Mouse (Mus musculus): ENCODE measurements around the gene Mpped2.

Gene Mpped2

DNA sequence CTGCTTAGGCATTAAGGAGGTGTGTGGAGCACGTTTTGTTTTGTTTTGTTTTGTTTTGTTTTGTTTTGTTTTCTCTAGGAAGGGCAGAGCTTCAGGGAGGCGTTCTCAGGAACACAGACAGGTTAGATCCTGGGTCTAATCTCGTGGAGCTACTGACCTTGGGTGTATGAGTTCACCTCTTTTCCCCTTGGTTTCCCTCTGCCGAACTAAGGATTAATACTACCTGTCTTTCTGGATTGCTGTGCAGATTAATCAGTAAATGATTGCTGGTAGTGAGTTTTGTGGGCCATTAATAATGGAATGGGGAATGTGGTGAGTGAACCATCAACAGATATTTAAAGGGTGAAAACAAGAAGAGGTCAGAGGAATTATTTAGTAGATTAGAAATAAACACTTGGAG, 53.8 kb downstream of the Mpped2 start:
- no peak for DNase-seq (ENCODE audit: low spot score)

DNA sequence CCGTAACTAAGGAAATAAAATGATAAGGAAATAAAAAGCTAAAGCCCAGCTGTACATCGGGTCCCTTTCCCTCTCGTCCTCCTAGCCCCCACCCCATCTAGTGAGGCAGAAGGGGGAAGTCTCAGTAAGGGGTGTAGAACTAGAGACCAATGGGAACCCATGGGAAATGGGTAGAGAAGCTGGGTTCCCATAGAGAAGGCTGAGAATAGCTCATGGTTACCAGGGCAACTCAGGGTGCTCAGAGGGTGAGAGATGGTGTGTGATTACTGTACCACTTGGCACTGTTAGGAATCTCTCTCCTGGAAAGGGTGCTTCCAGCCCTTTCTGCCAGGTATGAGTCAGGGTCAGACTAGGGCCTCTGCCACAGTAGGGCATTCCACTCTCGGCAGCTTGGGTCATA, 54.3 kb downstream of the Mpped2 start:
- no peak for DNase-seq (ENCODE audit: low spot score)

DNA sequence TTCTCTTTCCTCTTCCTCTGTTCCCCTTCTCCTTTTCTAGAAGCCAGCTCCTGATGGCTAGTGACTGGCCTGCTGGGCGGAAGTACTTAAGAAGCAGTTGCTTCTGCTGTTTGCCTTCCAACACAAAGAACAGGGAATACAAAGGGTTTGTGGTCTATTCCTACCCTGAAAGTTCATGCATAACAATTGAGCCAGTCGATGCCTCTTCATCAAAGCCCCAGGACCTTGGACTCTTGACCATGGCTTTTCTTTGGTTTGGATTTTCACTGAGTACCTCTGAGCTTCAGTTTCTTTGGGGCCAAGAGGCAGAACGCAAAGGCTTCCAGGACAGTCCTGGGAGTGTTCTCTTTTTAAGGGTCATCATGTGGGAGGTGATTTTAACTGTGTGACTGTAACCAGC, 57.8 kb downstream of the Mpped2 start:
- peak; percentile 32 for DNase-seq (ENCODE audit: low spot score)

DNA sequence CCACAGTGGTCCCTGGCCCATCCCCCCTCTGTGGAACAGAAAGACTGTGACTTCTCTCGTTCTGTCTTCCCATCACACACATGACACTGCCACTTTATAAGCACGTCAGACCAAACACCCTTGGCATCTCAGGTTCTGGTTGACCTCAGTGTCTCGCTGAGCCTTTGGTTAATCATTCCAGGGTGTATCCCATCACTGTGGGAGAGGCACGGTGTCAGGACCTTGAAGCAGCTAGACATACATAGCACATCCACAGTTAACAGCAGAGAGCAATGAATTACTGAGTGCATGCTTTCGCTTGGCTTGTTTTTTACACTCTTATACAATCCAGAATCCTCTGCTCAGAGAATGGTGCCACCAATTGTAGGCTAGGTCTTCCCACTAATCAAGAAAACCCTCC, 60.6 kb downstream of the Mpped2 start:
- DNase-seq (ENCODE audit: low spot score), result no peak

DNA sequence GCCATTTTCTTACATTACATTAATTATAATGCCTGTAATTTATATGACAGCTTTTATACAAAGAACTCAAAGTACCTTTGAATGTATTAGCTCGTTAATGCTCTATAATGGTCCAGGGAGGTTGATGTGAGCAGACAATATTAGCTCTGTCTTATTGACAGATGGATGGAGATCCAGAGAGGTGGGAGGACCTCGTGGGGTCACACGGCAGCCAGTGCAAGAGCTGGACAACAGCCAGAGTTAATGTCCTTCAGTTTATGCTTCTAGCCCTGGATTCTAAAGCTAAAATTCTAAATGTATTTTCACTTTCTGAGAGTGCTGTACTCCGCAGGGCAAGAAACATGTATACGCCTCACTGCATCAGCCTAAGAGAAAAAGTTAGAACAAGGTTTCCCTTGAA, 61.6 kb downstream of the Mpped2 start:
- DNase-seq (ENCODE audit: low spot score), result no peak

DNA sequence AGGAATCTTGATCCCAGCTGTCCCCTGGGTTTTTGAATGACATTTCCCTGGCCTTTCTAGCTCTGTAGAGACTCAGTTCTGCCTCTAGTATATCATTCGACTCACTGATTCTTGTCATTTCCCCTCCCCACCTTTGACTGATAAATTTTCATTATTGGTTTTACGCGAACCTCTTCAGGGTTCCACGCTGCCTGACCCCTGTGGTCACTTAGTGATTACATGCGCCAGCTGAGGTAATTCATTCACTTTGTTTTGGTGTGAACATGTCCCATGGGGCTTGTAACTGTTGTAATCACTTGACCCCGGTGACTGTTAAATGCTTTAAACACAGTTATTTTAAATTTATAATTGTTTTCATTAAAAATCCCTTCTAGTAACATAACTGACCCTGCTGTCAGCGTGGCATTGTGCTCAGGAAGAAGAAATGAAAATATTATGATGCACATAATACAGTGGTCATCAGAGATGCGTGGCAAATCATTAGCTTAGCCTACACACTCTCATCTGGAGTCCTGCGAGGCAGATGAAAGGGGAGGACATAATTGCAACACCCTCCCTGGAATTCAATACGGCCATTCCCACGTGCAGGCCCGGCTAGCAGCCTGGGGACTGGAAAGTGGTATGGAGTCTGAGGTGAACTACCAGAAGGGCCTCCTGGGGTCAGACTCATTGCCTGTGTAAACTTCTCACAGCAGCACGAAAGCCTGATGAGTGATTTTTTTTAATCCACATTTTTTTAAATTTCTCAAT, 63.5 kb downstream of the Mpped2 start:
- peak; percentile 68 for DNase-seq (ENCODE audit: low spot score)

DNA sequence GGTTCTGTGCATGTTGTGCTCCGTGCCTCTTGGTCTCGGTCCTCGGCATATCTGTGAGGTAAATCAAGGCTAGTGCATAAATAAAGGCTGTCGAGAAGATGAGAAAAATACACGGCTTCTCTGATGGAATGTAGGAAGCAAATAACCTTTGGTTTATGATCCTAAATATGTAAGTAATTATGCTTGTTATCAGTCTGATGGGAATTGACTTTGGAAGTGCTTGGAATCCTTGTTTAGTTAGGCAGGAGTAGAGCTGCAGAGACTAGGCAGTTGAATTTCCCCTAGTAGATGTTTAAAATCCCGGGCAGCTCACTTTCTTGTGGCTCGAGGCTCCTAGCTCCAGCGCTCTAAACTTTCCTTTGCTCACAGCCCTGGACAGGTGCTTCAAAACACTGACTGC, 69.9 kb downstream of the Mpped2 start:
- no peak for DNase-seq (ENCODE audit: low spot score)

DNA sequence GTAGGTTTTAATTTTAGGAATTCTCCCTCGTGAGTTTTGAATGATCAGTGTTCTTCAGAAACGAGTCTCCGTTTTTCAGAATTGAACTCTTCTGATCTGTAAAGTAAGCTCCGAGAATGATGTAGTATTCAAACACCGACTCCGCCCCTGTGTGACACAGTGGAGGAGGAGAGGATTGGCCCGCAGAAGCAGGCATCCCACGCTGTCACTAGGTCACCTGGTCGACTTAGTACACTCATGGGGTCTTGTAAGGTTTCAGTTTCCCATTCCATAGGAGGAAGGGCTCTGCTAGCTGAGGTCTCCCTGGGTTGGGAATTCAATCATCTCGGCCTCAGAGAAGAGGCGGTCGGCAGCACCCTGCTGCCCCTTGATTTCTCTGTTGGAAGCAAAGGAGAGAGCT, 76.2 kb downstream of the Mpped2 start:
- DNase-seq (ENCODE audit: low spot score), result no peak

DNA sequence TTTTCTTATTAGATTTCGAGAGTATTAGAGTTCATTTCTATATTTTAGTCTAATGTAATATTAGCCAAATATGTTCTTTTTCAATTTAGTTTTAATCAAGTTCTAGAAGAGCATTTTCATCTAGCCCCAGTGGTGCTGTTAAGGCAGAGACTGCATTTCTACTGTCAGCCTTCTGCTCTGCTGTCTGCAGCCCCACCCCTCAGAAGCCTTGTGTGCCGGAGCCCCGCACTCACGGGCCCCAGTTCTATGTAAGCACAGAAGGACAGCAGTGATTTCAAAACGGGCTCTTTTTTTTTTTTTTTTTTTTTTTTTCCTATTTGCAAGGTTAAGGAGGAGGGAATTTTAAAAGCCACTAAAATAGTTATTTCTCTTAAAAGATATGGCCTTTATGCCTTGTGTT, 79.6 kb downstream of the Mpped2 start:
- DNase-seq (ENCODE audit: low spot score), result no peak

DNA sequence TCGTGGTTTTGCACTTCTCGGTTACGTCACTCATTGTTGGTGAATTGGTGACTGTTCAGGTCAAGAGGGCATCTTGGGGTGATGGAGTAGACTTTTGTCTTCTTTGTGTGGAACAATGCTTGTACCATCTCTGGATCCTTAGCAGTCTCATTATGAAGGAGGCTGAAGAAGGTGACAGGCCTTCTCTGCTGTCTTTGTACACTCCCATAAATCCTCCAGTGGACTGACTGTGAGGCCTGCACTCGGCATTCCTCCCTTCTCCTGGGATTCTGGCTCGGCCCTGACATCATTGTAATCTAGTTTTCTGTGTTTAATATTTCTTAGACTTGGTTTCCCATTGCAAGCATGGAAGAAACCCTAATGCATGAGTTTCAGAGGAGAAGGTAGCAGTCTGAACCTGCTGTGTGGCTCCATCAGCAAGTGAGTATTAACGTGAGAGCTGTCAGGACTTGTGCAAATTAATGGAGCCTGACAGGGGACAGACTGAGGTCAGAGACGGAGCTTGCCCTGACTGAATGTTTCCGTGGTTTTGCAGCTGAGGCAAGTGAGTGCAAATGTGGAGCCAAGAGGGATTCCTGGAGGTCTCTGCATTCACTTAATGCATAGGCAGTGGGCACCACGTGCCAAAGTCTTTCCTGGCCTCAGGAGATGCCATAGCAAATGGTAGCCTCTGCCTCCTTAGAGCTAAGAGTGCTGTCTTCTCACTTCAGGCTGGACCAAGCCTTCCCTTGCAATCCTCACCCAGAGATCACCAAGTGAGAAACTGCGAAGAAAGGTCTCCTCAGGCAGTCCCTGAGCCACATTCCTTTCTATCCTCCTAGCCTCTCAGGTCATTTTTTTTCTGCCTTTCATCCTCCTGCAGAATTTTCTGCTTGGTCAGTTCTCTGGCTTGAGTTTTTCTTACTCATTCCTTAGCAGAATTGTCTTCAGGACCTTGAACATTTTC, 81.5 kb downstream of the Mpped2 start:
- DNase-seq (ENCODE audit: low spot score), result peak; percentile 39

DNA sequence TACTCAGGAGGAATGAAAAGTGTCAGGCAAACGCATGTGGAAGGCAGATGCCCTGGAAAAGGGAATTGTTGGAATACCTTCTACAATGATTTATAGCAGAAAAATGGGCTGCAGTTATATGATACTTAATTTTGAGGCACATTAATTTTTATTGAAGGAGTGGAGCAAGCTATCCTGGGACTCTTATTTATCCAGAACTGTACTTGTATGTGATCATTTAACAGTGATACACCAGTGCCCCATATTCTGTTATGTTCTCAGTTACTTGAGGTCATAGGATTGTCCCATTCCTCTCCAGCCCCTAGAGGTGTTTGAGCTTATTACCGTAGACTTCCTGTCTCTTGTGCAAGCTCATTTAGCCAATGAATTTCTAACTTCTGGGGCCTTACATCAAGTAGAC, 82.9 kb downstream of the Mpped2 start:
- no peak for DNase-seq (ENCODE audit: low spot score)

DNA sequence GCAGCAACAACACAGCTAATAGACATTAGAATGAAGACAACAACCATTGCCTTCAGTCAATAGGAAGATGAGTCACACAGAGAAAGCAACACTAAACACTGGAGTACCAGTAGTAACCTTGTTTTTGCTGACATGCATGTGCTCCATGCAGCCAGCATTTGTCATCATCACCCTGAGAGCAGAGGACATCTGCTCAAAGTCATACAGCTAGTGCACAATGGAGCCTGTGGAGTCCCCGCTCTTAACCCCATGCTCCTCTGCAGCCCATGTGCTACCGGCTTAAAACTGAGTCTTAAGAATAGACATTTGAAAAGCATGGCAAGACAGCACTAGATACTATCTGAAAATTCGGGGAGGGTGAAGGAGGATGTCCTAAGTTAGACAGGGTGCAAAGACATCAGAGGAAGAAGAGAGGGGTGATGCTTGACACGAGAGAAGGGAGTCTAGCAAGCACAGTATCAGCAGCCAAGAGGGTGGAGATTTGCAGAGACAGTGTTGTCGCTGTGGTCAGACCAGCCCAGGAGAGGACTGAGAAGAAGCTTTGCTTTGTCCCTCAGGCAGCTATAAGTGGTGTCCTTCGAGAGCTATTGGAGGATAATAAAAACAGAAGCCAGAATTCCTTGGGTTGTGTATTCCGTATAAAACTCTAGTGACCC, 85.9 kb downstream of the Mpped2 start:
- no peak for DNase-seq (ENCODE audit: low spot score)

DNA sequence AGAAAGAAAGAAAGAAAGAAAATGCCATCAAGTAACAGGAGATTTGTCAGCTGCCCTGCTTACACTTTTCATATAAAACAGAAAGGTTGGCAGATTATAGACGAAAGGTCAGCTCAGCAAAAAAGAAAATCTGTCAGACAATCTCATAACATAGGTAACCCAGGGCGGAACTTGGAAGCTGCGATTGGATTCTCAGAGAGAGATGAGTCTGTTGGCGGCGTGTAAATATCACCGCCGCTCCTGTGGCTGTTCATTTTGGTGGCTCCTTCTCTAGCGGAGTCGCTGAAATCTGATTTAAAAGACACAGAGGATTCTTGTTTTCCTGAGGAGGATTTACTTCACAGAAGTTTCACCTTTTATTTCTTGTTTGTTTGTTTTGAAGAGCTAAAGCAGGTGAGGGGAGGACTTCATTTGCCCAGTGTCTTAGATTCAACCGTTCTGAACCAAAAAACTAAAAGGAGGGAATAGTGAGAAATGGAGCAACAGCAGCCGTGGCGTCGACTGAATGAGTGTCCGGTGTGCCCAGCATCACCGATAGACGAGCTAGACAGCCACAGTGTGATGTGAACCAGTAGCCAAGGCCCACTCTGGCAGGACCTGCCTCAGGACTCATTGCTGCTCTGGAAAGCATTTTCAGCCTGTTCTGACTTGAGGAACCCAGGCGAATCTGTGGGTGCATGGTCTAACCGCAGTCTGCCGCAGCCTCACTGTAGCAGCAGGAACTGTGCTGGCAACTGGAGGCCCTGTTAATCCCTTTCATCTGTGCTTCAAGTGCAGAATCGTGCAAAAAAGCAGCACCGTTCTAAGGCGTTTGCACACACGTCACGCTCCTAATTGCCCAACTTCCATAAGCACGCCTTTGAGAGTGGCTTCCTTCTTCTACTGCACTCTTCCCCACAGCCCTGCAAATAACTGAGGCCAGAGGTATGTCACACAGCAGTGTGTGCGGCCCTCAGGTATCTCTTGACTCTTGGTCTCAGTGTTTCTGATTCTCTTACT, 88.4 kb downstream of the Mpped2 start:
- no peak for DNase-seq (ENCODE audit: low spot score)

DNA sequence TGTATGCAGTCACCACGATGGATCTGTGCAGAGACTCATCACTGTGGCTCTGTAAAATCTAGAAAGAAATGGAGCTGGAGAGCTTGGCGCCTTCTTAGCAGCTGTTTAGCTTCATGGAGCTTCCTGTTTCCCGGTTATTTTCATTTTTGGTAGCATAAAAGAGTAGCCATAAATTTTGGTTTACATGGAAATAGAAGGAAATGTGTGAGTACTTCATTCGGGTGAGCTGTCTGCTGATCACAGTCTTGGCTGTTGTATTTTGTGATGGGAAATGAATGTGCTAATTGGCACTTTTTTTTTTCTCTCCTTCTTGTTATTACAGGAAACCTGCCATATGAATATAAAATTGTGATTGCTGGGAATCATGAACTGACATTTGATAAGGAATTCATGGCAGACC, 90.2 kb downstream of the Mpped2 start:
- no peak for DNase-seq (ENCODE audit: low spot score)

DNA sequence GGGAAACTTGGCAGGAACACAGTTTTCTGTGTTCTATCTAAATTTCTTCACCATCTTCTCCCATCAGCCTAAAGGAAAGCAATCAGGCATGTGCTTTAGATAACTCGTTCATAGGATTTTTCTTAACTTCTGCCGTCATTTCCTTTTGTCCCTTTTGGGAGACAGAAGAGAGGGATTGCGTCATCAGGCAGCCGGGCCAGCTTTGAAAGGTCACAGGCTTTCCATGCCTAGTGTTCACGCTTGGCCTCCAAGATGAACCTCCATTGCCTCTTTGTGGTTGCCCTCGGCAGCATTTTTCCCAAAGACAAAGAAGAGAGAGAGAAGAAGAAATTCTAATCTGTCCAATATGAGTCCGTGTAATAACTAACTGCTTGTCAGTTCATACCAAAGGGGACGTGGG, 95.0 kb downstream of the Mpped2 start:
- DNase-seq (ENCODE audit: low spot score), result peak; percentile 57

DNA sequence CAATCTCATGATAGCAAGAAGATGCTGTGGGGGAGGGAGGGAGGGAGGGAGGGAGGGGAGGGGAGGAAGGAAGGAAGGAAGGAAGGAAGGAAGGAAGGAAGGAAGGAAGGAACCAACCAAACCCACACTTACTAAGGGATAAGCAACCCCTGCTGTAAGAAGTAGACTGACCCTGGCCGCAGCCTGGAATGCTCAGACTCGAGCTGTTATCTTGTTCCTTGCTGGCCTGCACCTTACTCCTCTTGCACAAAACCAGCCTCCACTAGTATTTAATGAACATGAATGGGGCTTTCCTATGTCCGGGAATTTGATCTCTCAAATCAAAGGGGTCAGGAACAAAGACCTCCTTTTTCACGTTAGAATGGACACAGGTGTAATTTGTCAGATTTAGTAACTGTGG, 95.5 kb downstream of the Mpped2 start:
- DNase-seq (ENCODE audit: low spot score), result no peak

DNA sequence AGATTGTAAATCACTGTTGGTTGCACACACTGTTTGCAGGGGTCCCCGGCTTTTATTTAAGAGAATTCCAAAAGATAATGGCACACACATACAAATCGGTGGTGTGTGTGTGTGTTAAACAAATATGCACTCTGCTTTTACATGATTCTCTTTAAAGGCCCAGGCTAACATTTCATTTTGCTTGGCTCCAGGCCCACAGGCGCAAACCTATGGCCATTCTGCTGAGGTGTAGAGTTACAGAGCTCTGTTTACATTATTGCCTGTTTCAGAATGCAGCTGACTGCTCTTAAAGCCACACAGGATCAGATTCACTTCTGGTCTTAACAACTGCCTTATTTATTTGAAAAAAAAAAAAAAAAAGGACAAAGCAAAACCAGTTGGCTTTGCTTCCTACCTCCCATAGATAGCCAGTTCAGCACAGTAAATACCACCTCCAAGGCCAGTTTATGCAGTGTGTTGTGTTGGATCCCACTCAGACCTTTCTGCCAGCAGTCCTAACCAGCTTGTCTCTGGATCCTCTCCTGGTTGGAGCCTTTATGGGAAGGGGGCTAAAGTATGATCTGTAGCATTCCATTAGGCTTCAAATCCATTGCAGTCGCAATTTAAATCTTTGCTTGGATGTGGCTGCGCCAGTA, 96.7 kb downstream of the Mpped2 start:
- peak; percentile 67 for DNase-seq (ENCODE audit: low spot score)

DNA sequence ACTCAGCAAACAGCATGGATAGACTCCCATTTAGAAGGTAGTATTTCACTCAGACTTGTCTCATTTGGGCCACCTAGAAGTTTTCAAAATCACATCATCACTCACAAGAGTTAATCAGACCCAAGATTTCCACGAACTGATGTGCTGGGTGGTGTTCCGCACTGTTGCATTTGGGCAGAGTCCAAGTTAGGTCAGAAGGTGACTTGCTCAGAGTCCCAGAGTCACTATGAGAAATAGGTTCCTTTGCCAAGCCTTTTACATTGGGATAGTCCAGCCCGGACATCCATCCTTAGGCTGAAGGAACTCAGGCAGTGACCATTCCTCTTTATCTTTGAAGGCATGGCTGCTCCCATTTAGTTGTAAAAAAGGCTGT, 97.2 kb downstream of the Mpped2 start:
- DNase-seq (ENCODE audit: low spot score), result no peak

DNA sequence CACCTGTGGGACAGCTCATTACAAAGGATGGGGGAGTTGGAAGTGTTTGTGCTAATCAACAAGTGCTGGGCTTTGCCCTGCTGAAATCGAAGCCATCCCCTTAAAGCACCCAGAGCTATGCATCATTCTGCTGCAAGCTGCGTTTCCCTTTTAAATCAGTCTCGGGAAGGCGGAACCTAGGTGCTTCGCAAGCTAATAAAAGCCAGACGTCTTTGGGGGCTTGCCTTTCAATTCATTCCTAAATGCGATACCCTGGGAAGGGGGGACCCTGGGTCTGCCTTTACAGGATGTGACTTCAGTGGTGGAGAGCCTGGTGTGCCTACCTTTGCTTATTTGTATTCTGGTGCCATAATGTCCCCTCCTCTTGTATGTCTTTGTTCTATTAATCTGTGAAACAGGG, 103.2 kb downstream of the Mpped2 start:
- DNase-seq (ENCODE audit: low spot score), result peak; percentile 67

DNA sequence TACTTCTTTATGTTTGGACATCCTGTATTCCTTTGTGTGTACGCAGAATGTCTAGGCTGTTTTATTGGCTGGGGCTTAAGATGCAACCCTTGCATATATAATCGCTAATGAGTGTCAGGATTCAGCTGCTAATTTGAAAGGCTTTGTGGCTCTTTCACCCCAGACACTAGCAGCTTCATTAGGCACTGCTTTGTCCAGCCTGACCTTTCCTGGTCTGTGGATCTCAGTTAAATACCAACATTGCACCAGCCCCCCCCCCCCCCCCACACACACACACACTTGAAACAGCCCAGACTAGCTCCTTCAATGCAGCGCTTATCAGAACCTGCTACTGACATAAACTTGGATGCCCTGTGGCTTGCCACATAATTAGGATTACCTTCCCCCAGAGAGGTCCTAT, 104.8 kb downstream of the Mpped2 start:
- DNase-seq (ENCODE audit: low spot score), result peak; percentile 57

DNA sequence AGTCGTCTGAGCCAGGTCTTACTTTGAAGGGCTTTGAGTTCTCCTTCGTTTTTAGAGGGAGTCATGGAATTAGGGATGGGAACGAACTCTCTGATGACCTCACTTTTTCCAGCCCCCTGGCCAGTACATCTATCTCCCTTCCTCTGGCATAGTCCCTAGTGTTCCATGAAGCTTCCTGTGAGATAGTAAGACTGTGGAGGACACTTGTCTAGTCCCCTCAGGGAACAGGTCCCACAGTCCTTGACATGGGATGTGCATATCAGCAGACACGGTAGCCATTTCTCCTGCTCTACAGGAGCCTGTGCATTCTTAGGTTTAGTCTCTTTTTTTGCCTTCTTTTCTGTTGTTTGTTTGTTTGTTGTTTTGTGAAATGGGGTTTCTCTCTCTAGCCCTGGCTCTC, 105.8 kb downstream of the Mpped2 start:
- no peak for DNase-seq (ENCODE audit: low spot score)
